ENCODE assay signal across 12 mouse cellular contexts in the genomic region with DNA sequence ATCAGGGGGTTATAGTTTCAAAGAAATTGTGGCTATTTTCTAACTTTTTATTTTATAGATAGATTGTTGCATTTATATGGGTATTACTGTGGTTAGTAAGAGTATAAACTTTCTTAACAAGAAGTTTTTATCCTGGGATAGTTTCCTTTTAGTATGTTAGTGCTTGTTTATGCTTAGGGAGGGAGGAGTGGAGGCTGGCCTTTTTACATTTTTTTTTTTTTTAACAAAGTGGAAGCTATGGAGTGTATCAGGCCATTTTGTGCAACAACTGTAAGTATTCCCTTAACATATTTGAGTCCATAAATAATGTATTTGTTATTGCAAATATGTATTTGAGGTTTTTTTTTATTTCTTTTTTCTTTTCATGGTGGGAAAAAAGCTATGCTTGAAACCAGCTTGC. TPM values are rescaled to one million over a fixed set of nuclear protein-coding genes. Genes with fewer than 3 reads are reported as not detected.
DNase-seq lines count a peak whose midpoint lies in the region; ATAC-seq and TF ChIP-seq lines count a peak whose summit lies in the region.
"Had no signal": no experiment of that assay in that cellular context is flagged by ENCODE, and none has a peak within 500 bp of the region (broad histone marks: within the 10 kb centered on the region; RNA-seq: fewer than 3 reads in every experiment).

No protein-coding gene starts in this region.

- H3K4me1 ChIP-seq in embryonic facial prominence, embryonic 13.5 days = peaks cover 12% of the 10 kb centered on the region; the same call in 1 of the 2 replicates
- H3K4me1 ChIP-seq in embryonic facial prominence, embryonic 10.5 days = peaks cover 12% of the 10 kb centered on the region
- H3K4me1 ChIP-seq in intestine, embryonic 14.5 days (replicated peaks; ENCODE audit: control insufficient read depth, insufficient read depth, low read length) = no peaks in the 10 kb centered on the region
- peaks cover 3% of the 10 kb centered on the region; the same call in 1 of the 2 replicates for H3K4me1 ChIP-seq in intestine, embryonic 16.5 days (ENCODE audit: control insufficient read depth, insufficient read depth, low read length)
- peaks cover 7% of the 10 kb centered on the region; the same call in 1 of the 2 replicates for H3K4me1 ChIP-seq in lung, embryonic 16.5 days (replicated peaks; ENCODE audit: control insufficient read depth, insufficient read depth, low read length)

- H3ac ChIP-seq in myocyte (ENCODE audit: control insufficient read depth, insufficient read length) = no peak overlapping the region

- no peak overlapping the region for H3K9ac ChIP-seq in embryonic facial prominence, embryonic 13.5 days
- H3K9ac ChIP-seq in intestine, embryonic 14.5 days (ENCODE audit: low read length) = no peak overlapping the region
- H3K9ac ChIP-seq in intestine, embryonic 16.5 days (ENCODE audit: low read depth, low read length) = no peak overlapping the region
- no peak overlapping the region for H3K9ac ChIP-seq in lung, embryonic 16.5 days (ENCODE audit: low read length)

- no peak overlapping the region for H3K4me3 ChIP-seq in embryonic facial prominence, embryonic 13.5 days
- no peak overlapping the region for H3K4me3 ChIP-seq in embryonic facial prominence, embryonic 10.5 days
- H3K4me3 ChIP-seq in intestine, embryonic 14.5 days (ENCODE audit: low read depth, low read length) = peak overlapping the region; percentile 35; the same call in 1 of the 2 replicates
- no peak overlapping the region for H3K4me3 ChIP-seq in intestine, embryonic 16.5 days (ENCODE audit: low read length)
- no peak overlapping the region for H3K4me3 ChIP-seq in lung, embryonic 16.5 days (ENCODE audit: low read length)
- no peak overlapping the region for H3K4me3 ChIP-seq in myocyte

- peak overlapping the region; percentile 47 for H3K4me2 ChIP-seq in embryonic facial prominence, embryonic 13.5 days
- peak overlapping the region; percentile 54 for H3K4me2 ChIP-seq in intestine, embryonic 14.5 days (ENCODE audit: low read length)
- H3K4me2 ChIP-seq in intestine, embryonic 16.5 days (ENCODE audit: low read depth, low read length) = no peak overlapping the region
- H3K4me2 ChIP-seq in lung, embryonic 16.5 days (ENCODE audit: low read depth, low read length) = peak overlapping the region; percentile 38
- peak overlapping the region; percentile 33 for H3K4me2 ChIP-seq in myocyte (ENCODE audit: low read depth)

- no peak for TF ChIP-seq POLR2A in myocyte (IDR thresholded peaks at IDR 0.05; ENCODE audit: insufficient read length, low read depth)

- no peaks in the 10 kb centered on the region for H3K79me2 ChIP-seq in myocyte (ENCODE audit: control insufficient read depth, insufficient read depth)

- no peak for DNase-seq in embryonic facial prominence, embryonic 10.5 days (ENCODE audit: low spot score)
- no peak for DNase-seq in intestine, embryonic 14.5 days (ENCODE audit: low spot score)
- no peak for DNase-seq in lung, postnatal 36 days
- DNase-seq in right cerebral cortex, postnatal 14 days = no peak
- DNase-seq: kidney, adult 18-20 months; thymus, postnatal 25 days had no signal

- H3K9me3 ChIP-seq in embryonic facial prominence, embryonic 13.5 days = no peaks in the 10 kb centered on the region
- no peaks in the 10 kb centered on the region for H3K9me3 ChIP-seq in embryonic facial prominence, embryonic 10.5 days
- H3K9me3 ChIP-seq in intestine, embryonic 14.5 days (ENCODE audit: control insufficient read depth, low read length) = no peaks in the 10 kb centered on the region
- H3K9me3 ChIP-seq in intestine, embryonic 16.5 days (ENCODE audit: control insufficient read depth, low read length) = no peaks in the 10 kb centered on the region
- H3K9me3 ChIP-seq in lung, embryonic 16.5 days (ENCODE audit: control insufficient read depth, low read length) = no peaks in the 10 kb centered on the region
- H3K9me3 ChIP-seq: G1E had no signal

- H3K36me3 ChIP-seq in embryonic facial prominence, embryonic 13.5 days = no peaks in the 10 kb centered on the region
- H3K36me3 ChIP-seq in embryonic facial prominence, embryonic 10.5 days (replicated peaks) = no peaks in the 10 kb centered on the region
- no peaks in the 10 kb centered on the region for H3K36me3 ChIP-seq in intestine, embryonic 14.5 days (ENCODE audit: control insufficient read depth, insufficient read depth, low read length)
- H3K36me3 ChIP-seq in intestine, embryonic 16.5 days (ENCODE audit: control insufficient read depth, insufficient read depth, low read length) = no peaks in the 10 kb centered on the region
- no peaks in the 10 kb centered on the region for H3K36me3 ChIP-seq in lung, embryonic 16.5 days (ENCODE audit: control insufficient read depth, insufficient read depth, low read length)
- H3K36me3 ChIP-seq in myocyte (ENCODE audit: control insufficient read depth, insufficient read depth) = no peaks in the 10 kb centered on the region
- H3K36me3 ChIP-seq: G1E had no signal

- H3K27ac ChIP-seq in embryonic facial prominence, embryonic 13.5 days = no peak overlapping the region
- no peak overlapping the region for H3K27ac ChIP-seq in embryonic facial prominence, embryonic 10.5 days (replicated peaks)
- H3K27ac ChIP-seq in intestine, embryonic 14.5 days (ENCODE audit: low read depth) = no peak overlapping the region
- no peak overlapping the region for H3K27ac ChIP-seq in intestine, embryonic 16.5 days (ENCODE audit: low read length)
- H3K27ac ChIP-seq in lung, embryonic 16.5 days (ENCODE audit: low read length) = no peak overlapping the region

- ATAC-seq in embryonic facial prominence, embryonic 13.5 days (ENCODE audit: insufficient number of reproducible peaks, insufficient read depth, low FRiP score, low TSS enrichment, low read depth) = no peak
- ATAC-seq in intestine, embryonic 14.5 days (replicated peaks; ENCODE audit: low FRiP score, low TSS enrichment, low read depth) = no peak
- ATAC-seq in intestine, embryonic 16.5 days = no peak
- ATAC-seq in lung, embryonic 16.5 days (ENCODE audit: low read depth) = no peak
- ATAC-seq: activated CD4-positive, CD25-positive, alpha-beta regulatory T cell, adult 4 months had no signal

- H3K27me3 ChIP-seq in embryonic facial prominence, embryonic 13.5 days = no peaks in the 10 kb centered on the region
- H3K27me3 ChIP-seq in embryonic facial prominence, embryonic 10.5 days (replicated peaks; ENCODE audit: low read depth, poor library complexity, severe bottlenecking) = no peaks in the 10 kb centered on the region
- H3K27me3 ChIP-seq in intestine, embryonic 14.5 days (replicated peaks; ENCODE audit: control insufficient read depth, insufficient read depth, low read length) = no peaks in the 10 kb centered on the region
- H3K27me3 ChIP-seq in intestine, embryonic 16.5 days (replicated peaks; ENCODE audit: control insufficient read depth, insufficient read depth, low read length) = no peaks in the 10 kb centered on the region
- H3K27me3 ChIP-seq in lung, embryonic 16.5 days (ENCODE audit: control insufficient read depth, insufficient read depth, low read depth, low read length) = no peaks in the 10 kb centered on the region
- no peaks in the 10 kb centered on the region for H3K27me3 ChIP-seq in myocyte (ENCODE audit: control insufficient read depth, insufficient read depth, insufficient read length)

TF ChIP-seq in myocyte, 11 proteins besides CTCF, POLR2A, EP300 and RAD21:
- TF ChIP-seq E2F4 (IDR thresholded peaks at IDR 0.05; ENCODE audit: insufficient read depth) (no peak), CEBPB (IDR thresholded peaks at IDR 0.05; ENCODE audit: insufficient read depth, poor library complexity, severe bottlenecking) (no peak), SRF (IDR thresholded peaks at IDR 0.05; ENCODE audit: control insufficient read depth, insufficient read length, low read depth) (no peak), POLR2AphosphoS2 (IDR thresholded peaks at IDR 0.05; ENCODE audit: insufficient read length, low read depth) (no peak), MAX (IDR thresholded peaks at IDR 0.05; ENCODE audit: low read depth) (no peak), USF1 (IDR thresholded peaks at IDR 0.05; ENCODE audit: low read depth) (no peak), TCF3 (IDR thresholded peaks at IDR 0.05; ENCODE audit: insufficient read length, low read depth) (no peak), MYOG (IDR thresholded peaks at IDR 0.05; ENCODE audit: control insufficient read depth in 1 of 3, insufficient read depth in 1 of 3, insufficient read length in 2 of 3, low read depth in 2 of 3) (no peak), MYOD1 (IDR thresholded peaks at IDR 0.05; ENCODE audit: control insufficient read depth in 1 of 3, insufficient read length in 2 of 3, low read depth in 2 of 3) (no peak), TCF12 (IDR thresholded peaks at IDR 0.05; ENCODE audit: insufficient read depth, poor library complexity, severe bottlenecking) (no peak), REST (IDR thresholded peaks at IDR 0.05; ENCODE audit: insufficient read depth, insufficient read length) (no peak)

RNA-seq across cellular contexts. Expression of gene Zbtb20, which starts 32.7 kb away (rescaled TPM):
- 20.2 and 20.7 TPM in 2 replicates for polyA plus RNA-seq in embryonic facial prominence, embryonic 13.5 days (2015; fragmentation: Nextera tagmentation; extraction: Ambion mirVana)
- 19.6 and 20.1 TPM in 2 replicates for polyA plus RNA-seq in embryonic facial prominence, embryonic 10.5 days (2016; fragmentation: Nextera tagmentation; extraction: Ambion mirVana)
- 26.9 and 27.3 TPM in 2 replicates for polyA plus RNA-seq in intestine, embryonic 14.5 days (2014; fragmentation: Nextera tagmentation; extraction: Ambion mirVana)
- 16.1 and 18.4 TPM in 2 replicates for polyA plus RNA-seq in intestine, embryonic 16.5 days (2015; fragmentation: Nextera tagmentation; extraction: Ambion mirVana)
- 21.8 and 25.2 TPM in 2 replicates for polyA plus RNA-seq in lung, embryonic 16.5 days (2015; fragmentation: Nextera tagmentation; extraction: Ambion mirVana)
- polyA plus RNA-seq in myocyte (2012; fragmentation: generic; extraction: Trizol) = 5.0 TPM
